Mouse (Mus musculus): ENCODE measurements around the gene Nme4. TPM values are rescaled to one million over a fixed set of nuclear protein-coding genes. Genes with fewer than 3 reads are reported as not detected.
"Not testable (repeated sequence)": the region's sequence is repeated elsewhere in the genome, so short reads cannot be mapped to it uniquely, and the experiment has no call there.

Nme4 gene
- total RNA-seq, 2 experiments from 2014 or later = 3.6 to 5.2 TPM

DNA sequence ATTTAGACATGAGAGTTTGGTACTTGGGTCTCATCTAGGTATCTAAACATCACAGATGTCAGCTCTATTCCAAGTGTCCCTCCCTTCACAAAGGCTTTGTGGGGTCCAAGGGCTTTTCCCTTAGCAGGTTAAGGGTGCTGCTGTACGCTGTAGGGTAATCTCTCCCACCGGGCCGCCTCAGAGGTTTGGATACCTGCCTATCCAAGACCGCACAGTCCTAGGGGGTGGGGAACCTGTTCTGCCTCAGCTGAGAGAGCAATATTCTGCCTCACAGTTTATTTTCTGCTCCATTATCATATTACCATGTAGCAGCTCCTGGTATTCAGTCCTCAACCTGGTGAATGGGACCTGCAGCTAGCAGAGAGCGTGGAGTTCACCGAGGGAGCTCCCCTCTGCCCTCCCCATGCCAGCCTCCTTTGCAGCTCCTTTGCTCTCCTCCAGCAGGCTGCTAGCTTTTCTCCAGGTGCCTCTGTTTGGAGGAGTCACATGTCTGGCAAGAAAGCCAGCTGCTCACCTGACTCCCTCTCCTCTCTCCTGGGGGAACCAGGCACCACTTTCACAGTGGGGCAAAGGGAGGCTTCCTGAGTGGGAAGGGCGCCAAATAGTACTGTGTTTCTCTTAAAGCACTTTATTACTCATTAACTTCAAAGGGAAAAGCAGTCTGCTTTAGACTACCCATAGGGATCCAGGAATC, 19.9 kb upstream of the Nme4 start:
- no peak for DNase-seq
- intact Hi-C loops (cut with DNase I) = no loop called here

DNA sequence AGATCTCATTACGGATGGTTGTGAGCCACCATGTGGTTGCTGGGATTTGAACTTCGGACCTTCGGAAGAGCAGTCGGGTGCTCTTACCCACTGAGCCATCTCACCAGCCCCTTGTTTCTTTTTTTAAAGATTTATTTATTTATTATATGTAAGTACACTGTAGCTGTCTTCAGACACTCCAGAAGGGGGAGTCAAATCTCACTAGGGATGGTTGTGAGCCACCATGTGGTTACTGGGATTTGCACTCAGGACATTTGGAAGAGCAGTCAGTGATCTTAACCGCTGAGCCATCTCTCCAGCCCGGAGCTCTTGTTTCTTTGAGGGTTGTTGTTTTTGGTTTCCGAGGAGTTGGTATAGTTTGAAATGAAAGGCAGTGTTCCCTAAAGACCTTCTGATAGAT, 19.1 kb upstream of the Nme4 start:
- DNase-seq; intact Hi-C loops (cut with DNase I): not testable (repeated sequence)

DNA sequence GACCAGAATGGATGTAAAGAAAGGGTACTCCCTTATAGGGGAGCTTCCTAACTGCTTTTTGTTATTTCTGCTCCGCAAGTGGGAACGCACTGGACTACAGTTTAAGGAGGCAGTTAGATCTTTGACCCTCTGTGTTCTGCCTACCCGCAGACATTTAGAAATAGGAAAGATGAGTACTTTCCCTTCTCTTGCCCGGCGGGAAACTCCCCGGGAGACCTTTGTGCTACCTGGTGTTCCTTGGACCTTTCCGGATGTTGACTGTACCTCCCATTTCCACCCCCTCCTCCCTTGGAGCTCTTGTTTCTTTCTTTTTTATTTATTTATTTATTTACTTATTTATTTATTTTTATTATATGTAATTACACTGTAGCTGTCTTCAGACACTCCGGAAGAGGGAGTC, 18.7 kb upstream of the Nme4 start:
- intact Hi-C loops (cut with DNase I) = no loop called here
- no peak for DNase-seq

DNA sequence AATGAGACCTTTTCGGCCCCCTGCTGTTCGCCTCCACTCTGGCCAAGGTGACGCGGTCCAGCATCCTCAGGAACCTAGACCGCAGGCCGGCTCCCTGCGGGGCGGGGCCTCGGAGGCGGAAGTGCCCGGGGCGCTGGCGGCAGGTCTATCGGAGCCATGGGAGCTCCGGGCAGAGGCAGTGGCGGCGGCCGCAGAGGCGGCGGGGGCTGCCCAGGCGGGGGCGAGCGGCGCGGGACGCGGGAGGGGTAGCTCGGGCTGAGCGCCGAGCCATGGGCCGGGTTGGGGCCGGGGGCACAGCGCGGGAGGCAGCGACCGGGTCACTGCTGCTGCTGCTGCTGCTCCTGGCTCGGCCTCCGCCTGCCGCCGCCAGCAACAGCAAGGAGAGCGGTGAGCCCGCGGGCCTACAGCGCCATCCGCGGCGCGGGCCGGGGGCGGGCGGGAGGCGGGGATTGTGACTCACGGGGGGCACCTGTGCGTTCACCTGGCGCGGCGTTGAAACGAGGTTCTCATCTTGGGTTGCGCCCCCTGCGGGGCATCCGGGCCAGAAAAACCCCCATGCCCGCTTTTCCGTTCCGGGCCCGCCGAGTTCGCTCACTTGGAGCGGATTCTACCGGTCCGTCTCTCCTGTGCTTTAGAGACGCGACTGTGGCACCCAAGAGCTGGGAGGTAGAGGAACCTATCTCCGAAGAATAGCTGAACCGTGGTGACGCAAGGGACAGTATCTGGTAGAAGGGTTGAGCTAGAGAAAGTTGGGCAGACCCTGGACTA, 18.0 kb upstream of the Nme4 start, which contains the start of gene Tmem8:
Gene Tmem8, plus strand, starts transcription at position 119 of the 768 bp plus-strand sequence.
- intact Hi-C loops (cut with DNase I) = no loop called here

DNA sequence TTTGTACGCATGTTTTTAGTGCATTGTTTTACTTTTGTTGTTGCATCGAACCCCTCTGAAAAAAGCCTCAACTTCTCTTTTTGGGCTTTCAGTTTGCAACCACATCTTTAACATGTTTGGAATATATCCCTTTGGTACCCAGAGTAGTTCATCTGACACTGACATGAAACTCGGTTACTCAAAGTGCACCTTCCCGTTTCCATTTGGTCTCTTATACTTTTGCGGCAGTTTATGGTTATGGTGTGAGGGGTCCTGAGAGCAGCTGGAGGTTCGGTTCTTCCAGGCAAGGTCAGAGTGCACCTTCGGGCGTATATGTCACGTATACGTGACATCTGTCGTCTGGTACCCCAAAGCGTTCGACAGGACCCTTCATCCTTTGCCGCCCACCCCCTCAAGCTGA, 17.3 kb upstream of the Nme4 start:
- intact Hi-C loops (cut with DNase I) = no loop called here
- no peak for DNase-seq

More for the DNA sequence above, 18.0 kb upstream of the Nme4 start, which contains the start of gene Tmem8:
- peak; percentile 64 to 65 for DNase-seq

DNA sequence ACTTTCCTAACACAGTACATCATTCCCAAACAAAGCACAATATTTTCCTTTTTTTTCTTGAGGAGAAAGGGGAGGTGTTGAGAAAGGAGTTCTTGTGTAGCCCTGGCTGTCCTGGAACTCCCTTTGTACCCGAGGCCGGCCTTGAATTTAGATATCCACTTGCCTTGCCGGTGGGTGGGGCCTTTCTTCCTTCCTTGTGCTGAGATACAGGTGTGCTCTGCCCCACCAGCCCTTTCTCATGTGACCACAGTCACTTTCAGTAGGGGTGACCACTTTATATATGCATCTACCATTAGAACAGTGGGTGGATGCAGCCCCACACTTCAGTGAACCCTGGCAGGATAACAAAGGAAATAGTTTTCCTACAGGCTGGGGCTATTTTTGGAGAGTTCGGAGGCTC, 16.3 kb upstream of the Nme4 start:
- intact Hi-C loops (cut with DNase I) = no loop called here
- no peak for DNase-seq

DNA sequence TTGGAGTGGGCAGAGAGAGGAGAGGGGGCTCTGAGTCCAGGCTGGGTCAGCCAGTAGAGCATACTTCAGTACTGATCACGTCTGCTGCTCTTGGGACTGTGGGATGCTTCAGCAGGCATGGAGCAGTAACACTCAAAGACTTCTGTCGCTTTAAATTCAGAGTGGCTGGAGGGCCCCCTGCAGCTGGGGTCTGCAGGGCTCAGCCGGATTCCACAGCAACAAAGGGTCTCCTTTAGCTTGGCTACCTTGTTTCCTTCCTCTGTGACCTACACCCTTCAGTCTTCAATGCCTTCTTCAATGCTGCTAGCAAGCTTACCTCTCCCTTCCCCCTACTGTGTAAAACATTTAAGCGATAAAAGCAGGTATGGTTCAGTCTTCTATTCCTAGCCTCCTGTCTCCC, 15.6 kb upstream of the Nme4 start:
- intact Hi-C loops (cut with DNase I) = no loop called here
- no peak for DNase-seq

DNA sequence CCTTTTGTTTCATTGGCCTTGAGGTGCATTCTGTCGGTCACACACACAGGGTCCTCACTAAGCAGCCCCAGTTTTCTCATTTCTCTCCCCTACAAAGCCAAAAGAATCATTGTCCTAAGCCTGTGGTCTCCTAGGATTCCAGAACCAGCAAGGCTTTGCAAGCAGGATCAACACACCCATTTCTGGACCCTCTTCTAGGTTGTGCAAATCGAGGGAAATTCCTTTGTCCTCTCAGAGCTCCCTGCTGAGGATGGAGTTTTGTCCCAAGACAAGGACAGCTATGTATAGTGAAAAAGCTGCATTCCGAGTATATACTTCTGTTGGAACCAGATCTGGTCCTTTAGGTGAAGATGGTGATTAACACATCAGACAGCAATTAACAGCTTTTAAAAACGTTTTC, 14.8 kb upstream of the Nme4 start:
- intact Hi-C loops (cut with DNase I) = no loop called here
- no peak for DNase-seq

DNA sequence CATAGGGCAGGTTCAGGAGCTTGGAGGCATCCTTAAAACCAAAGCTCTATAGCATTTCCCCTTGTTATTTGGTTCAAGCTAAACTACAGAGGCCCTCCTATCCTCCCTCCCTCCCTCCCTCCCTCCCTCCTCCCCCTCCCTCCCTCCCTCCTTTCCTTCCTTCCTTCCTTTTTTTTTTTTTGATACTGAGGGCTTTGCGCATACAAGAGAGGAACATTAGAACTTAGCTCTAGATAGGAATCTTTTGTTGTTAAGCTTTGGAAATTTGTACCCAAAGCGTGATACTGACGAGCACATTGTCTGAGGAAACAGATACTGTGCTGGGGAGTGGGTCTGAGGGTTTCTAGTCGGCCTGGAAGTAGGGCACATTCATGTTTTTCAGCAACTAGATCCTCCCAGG, 10.2 kb upstream of the Nme4 start:
- no peak for DNase-seq
- intact Hi-C loops (cut with DNase I) = no loop called here

DNA sequence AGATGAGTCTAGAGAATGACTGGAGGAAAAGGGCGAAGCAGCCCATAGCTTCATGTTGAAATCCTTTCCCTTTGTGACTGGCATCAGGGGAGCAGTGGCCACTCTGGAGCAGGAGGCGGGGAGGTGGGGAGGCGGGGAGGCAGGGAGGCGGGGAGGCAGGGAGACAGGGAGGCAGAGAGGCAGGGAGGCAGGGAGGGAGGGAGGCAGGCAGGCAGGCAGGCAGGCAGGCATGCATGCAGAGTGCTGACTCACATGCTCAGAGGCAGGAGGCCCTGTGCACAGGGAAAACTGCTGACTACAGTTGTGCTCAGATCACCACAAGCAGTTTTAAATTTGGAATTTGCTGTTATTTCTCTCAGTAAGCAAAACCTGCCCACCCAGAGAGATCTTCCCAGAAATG, 6.1 kb upstream of the Nme4 start:
- no peak for DNase-seq
- intact Hi-C loops (cut with DNase I) = no loop called here

DNA sequence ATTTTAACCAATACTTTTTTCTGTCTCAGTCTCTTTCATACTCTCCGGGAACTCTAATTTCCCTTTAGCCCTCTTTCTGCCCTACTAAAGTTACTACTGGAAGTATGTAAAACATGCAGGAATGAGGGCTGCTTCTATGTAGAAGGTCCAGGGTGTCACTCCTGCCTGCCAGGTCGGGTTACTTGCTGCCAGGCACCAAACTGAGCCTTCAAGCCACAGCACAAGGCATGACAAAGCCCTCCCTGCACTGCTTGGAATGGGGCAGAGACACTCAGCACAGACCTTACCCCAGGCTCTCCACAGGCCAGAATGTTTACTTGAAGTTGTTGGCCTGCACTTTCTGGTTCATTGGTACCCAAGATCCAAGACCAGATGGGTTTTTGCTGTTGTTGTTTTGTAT, 4.8 kb upstream of the Nme4 start:
- intact Hi-C loops (cut with DNase I) = no loop called here

DNA sequence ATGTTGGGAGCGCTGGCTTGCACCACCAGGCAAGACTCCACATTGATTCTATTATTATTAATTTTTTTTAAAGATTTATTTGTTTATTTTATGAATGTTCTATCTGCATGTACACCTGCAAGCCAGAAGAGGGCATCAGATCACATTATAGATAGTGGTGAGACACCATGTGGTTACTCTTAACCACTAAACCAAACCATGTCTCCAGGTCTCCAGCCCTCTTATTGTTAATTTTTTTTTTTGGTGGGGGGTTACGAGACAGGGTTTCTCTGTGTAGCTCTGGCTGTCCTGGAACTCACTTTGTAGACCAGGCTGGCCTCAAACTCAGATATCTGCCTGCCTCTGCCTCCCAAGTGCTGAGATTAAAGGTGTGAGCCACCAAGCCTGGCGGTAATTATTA, 3.9 kb upstream of the Nme4 start:
- peak in 1 of 2 experiments; percentile 38 for DNase-seq
- intact Hi-C loops (cut with DNase I) = not testable (repeated sequence)

More for the DNA sequence above, 4.8 kb upstream of the Nme4 start:
- no peak for DNase-seq

DNA sequence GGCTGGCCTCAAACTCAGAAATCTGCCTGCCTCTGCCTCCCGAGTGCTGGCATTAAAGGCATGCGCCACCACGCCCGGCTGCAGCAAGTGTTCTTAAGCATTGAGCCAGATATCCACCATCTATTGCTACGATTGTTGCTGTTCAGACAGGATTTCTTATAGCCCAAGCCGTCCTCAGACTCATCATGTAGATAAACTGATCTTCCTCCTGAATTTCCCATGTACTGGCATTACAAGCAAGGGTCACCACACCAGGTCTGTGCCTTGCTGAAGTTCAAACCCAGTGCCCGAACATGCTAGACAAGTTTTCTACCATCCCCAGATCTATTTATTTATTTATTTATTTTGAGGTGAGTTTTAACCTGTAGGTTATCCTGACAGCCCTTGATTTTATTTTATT, 3.1 kb upstream of the Nme4 start:
- intact Hi-C loops (cut with DNase I) = no loop called here
- no peak for DNase-seq

DNA sequence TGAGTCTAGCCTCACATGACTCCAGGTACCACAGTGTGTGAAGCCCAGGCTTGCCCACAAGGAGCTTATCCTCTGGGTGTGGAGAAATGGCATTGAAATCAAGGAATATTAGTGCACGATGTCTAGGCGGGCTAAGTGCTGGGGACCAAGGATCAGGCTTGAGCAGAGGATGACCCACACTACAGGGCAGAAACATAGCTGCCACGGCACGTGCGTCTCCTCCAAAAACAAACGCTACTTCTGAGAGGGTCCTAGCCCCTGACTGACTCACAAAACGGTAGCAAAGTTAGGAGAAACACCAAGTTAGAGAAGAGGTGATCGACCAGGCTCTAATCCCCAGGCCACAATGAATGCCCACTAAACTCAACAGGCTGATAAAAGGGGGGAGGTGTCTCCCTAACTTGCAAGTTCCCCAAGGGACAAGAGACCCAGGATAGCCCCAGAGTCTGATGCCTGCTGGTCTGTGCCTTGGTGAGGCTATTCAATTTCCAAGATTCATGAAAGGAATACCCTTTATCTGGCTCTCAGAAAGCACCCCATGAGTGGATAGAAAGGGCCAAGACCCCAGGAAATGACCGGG, 781 bp downstream of the Nme4 start:
- intact Hi-C loops (cut with DNase I) = loop anchor here (2.0 to 5.0 kb wide), 2 partner anchors 26 to 202 kb away; partner anchors contain the start of gene Rab11fip3
- DNase-seq = no peak

DNA sequence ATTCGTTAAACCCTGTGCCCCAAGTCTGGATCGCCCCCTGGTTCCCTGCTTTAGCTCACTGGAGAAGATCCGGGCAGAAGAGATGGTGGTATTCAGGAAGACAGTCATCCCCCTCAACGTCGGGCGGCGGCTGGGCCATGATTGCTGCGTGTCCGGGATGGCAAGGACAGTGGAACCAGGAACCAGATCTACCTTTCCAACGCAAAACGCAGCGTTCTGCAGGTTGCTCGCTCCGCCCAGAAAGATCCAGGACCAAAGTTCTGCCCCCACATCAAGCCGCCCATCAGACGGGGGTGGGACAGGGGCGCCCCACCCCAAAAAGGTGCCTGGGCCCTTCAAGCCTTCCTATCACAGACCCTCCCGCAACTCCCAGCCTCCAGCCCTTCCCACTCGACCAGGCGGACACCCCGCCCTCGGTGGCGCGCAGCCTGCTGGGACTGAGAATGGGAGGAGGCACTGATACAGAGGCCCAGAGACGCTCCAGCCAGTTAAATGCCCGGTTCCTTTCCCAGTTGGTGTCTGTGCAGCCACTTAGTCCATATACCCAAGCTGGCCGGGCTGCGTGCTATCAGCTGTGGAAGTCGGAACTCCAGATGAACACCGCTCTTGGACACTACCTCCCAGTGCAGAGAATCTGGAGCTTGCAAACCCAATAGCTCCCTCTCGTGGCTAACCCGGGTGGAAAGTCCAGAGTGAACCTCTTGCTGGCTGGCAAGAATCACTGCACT, 5.3 kb downstream of the Nme4 start, which contains the start of gene Decr2:
Gene Decr2, minus strand, starts transcription at position 433 of the 728 bp plus-strand sequence.
- DNase-seq = peak; percentile 91 to 93

DNA sequence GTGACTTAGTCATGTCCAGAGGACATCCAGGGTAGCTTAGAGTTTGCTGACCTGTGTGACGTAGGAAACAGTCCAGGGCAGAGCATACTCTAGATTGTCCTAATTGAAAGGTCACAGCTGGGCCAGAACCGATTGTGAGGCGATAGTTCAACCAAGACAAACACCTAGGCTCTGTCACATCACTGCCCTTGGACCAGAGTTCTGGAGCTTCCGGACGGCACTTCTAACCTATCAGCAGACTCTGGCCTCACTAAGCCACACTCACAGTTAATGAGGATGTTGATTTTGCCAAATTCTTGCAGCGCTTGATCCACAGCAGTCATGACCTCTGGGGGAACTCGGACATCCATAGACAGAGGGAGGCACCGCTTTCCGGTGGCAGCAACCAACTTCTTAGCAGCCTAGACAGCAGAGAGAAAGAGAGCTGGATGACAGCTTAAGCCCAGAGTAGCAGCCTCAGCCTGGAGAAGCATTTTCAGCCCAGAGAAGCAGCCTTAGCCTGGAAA, 8.3 kb downstream of the Nme4 start:
- intact Hi-C loops (cut with DNase I) = no loop called here

More for the DNA sequence above, 5.3 kb downstream of the Nme4 start, which contains the start of gene Decr2:
- intact Hi-C loops (cut with DNase I) = loop anchor here (1.0 to 5.0 kb wide), 3 partner anchors 49 to 198 kb away; no protein-coding TSS in a partner anchor

DNA sequence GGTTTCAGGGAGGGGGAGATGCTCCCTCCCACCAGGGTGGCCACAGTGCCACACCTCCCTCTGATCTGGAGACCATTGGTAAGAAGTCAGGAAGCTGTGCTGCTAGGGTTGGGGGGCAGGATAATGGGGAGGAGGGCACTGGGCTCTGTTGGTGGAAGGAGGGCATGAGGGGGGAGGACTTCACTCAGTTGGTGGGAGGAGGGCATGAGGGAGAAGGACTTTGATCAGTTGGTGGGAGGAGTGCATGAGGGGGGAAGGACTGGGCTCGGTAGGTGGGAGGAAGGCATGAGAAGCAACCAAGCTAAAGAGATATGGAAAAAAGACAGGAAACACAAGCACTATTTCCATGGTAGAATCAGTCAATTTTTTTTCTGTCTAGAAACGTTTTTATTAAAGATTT, 14.5 kb downstream of the Nme4 start:
- intact Hi-C loops (cut with DNase I) = no loop called here
- no peak for DNase-seq

More for the DNA sequence above, 8.3 kb downstream of the Nme4 start:
- DNase-seq = no peak

DNA sequence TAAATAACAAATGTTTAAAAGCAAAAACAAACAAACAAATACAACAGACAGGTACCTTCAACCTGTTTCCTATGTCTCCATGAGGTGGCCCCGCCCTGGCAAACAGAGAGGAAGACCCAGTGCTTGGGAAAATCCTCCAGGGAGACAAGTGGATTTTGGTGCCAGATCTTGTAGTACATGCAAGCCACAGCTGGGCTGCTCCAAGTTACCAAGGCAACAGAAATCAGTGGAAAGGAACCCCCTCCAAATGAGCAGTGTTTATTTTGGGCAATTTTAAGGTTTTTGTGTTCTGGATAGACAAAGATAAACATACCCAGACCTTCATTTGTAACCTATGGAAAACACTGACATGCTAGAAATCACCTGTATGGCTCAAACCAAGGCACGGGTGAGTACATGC, 16.6 kb downstream of the Nme4 start:
- no peak for DNase-seq
- intact Hi-C loops (cut with DNase I) = no loop called here

DNA sequence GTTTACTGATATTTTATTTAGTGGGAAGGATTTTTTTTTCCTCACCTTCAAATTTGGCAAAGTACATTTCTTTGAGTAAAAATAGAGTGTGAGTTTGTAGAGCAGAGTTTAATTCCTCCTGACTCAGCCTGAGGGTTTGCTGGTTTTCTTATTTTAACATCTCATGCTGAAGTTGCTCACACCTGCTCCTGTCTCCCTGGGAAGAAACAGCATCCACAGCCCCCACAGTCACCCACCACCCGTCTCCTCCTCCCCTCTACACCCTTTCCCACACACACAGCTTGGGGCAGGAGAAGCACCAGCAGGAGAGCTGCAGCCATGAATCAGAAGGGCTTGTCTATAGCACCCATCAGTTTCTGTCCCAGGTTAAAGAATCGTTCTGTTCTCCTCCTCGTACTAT, 20.2 kb downstream of the Nme4 start:
- intact Hi-C loops (cut with DNase I) = no loop called here

DNA sequence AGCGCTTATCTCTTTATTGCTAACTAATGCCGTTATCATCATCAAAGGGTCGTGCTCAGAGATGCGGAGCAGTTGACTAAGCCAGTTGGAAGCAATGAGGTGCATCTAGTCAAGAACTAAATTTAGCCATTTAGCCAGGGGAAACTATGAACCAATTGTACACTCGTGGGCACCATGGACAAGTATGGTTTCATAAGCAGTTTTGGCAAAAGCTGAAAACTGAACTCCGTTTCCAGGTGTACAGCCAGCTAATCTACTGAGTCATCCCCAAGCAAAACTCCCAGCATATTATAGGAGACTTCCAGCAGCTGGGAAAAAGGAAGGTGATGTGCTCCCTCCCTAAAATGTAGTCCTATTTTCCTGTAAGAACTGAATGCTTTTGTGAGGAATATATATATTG, 25.3 kb downstream of the Nme4 start:
- intact Hi-C loops (cut with DNase I) = no loop called here
- DNase-seq = no peak

More for the DNA sequence above, 20.2 kb downstream of the Nme4 start:
- DNase-seq = no peak

Measured in heart, postnatal 10 days (tissue).